Mouse (Mus musculus): ENCODE results near the gene Coq9. TPM values are rescaled to one million over a fixed set of nuclear protein-coding genes. Genes with fewer than 3 reads are reported as not detected.

Coq9 gene
- polyA plus RNA-seq, 1 experiment from 2014 or later: 80.4 TPM

DNA sequence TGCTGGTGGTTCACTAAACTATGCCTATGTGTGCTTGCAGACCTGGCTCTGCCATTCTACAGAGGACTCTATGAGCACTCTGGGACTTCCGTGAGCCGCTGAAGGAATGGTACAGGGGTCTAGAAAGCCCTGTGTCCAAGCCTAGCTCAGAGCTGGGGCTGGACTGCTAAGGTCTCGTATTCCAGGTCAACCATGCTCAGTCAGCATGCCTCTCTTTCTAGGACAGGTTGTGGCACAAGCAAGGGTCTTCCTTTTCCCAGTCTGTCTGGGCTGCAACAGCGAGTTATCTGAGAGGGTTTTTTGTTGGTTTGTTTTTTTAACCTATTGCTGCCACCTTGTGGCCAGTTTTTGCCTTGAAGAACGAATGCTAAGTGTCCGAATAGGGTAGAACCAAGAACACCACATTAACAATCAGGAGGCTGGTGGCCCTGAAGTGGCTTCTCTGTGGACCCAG is 25.4 kb upstream of the Coq9 start:
- no peak overlapping the region for H3K4me3 ChIP-seq (ENCODE audit: low read depth, low read length)
- no peak for ATAC-seq (ENCODE audit: insufficient number of reproducible peaks, insufficient read depth, low FRiP score, low read depth)
- 31% methylated on average over 6 of the region's 6 CpGs for WGBS

DNA sequence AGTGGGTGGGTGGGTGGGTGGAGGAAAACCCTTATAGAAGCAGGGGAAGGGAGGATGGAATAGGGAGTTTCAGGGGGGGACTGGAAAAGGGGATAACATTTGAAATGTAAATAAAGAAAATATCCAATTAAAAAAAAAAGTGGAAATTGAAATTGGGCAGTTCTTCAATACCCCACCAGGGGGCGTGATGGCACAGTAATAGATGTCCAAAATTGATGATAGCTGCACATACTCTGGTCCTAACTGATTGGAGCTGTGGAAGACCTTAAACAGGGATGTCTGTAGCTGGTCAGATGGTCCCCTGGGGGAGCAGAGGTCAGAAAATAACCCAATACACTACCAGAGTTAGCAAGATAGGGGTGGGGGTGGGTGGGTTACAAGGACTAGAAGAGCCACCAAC is 23.6 kb upstream of the Coq9 start:
- Histone ChIP-seq H3K36me3 (ENCODE audit: control insufficient read depth, insufficient read depth, low read length) (no peaks in the 10 kb centered on the region), H3K4me2 (replicated peaks; ENCODE audit: low read depth, low read length) (no peak overlapping the region), H3K4me1 (ENCODE audit: control insufficient read depth, insufficient read depth, low read length) (0 out of 2 replicates have a peak, but pooled peaks cover 3% of the 10 kb centered on the region), H3K27ac (ENCODE audit: low read length) (no peak overlapping the region), H3K9ac (replicated peaks; ENCODE audit: low read depth, low read length) (no peak overlapping the region), H3K27me3 (ENCODE audit: control insufficient read depth, insufficient read depth, low read length) (no peaks in the 10 kb centered on the region), H3K4me3 (ENCODE audit: low read depth, low read length) (no peak overlapping the region), H3K9me3 (ENCODE audit: control insufficient read depth, low read depth, low read length) (no peaks in the 10 kb centered on the region)
- 0% methylated on average over 1 of the region's 1 CpGs for WGBS
- ATAC-seq (ENCODE audit: insufficient number of reproducible peaks, insufficient read depth, low FRiP score, low read depth): no peak

More for the DNA sequence above, 25.4 kb upstream of the Coq9 start:
- no peak overlapping the region for H3K9ac ChIP-seq (replicated peaks; ENCODE audit: low read depth, low read length)
- no peak overlapping the region for H3K27ac ChIP-seq (ENCODE audit: low read length)
- no peak overlapping the region; the same call in 1 of the 2 replicates for H3K4me2 ChIP-seq (replicated peaks; ENCODE audit: low read depth, low read length)
- no peaks in the 10 kb centered on the region for H3K27me3 ChIP-seq (ENCODE audit: control insufficient read depth, insufficient read depth, low read length)
- no peaks in the 10 kb centered on the region for H3K36me3 ChIP-seq (ENCODE audit: control insufficient read depth, insufficient read depth, low read length)
- H3K9me3 ChIP-seq (ENCODE audit: control insufficient read depth, low read depth, low read length): no peaks in the 10 kb centered on the region
- 0 out of 2 replicates have a peak, but pooled peaks cover 3% of the 10 kb centered on the region for H3K4me1 ChIP-seq (ENCODE audit: control insufficient read depth, insufficient read depth, low read length)

DNA sequence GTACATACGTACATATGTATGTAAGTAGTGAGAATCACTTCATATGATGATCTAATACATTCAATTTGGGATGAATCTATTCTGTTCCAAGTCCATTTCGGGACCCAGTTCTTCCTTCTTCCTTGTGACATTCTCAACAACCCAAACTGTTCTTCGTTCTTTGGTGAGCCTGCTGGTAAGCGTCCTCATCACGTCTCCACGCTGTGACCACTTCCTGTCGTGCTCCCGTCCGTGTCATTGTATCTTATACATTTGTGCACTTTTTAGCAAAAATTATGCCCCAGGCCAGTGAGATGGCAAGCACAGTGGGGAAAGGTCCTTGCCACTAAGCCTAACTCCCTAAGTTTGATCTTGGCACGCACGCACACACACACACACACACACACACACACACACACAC is 20.2 kb upstream of the Coq9 start:
- H3K9ac ChIP-seq (replicated peaks; ENCODE audit: low read depth, low read length): no peak overlapping the region
- no peaks in the 10 kb centered on the region for H3K4me1 ChIP-seq (ENCODE audit: control insufficient read depth, insufficient read depth, low read length)
- 87% methylated on average over 11 of the region's 11 CpGs for WGBS
- H3K36me3 ChIP-seq (ENCODE audit: control insufficient read depth, insufficient read depth, low read length): peaks cover 8% of the 10 kb centered on the region; the same call in 1 of the 2 replicates
- no peak overlapping the region for H3K27ac ChIP-seq (ENCODE audit: low read length)
- no peak overlapping the region for H3K4me2 ChIP-seq (replicated peaks; ENCODE audit: low read depth, low read length)
- H3K27me3 ChIP-seq (ENCODE audit: control insufficient read depth, insufficient read depth, low read length): no peaks in the 10 kb centered on the region
- H3K4me3 ChIP-seq (ENCODE audit: low read depth, low read length): no peak overlapping the region
- ATAC-seq (ENCODE audit: insufficient number of reproducible peaks, insufficient read depth, low FRiP score, low read depth): no peak
- H3K9me3 ChIP-seq (ENCODE audit: control insufficient read depth, low read depth, low read length): no peaks in the 10 kb centered on the region

DNA sequence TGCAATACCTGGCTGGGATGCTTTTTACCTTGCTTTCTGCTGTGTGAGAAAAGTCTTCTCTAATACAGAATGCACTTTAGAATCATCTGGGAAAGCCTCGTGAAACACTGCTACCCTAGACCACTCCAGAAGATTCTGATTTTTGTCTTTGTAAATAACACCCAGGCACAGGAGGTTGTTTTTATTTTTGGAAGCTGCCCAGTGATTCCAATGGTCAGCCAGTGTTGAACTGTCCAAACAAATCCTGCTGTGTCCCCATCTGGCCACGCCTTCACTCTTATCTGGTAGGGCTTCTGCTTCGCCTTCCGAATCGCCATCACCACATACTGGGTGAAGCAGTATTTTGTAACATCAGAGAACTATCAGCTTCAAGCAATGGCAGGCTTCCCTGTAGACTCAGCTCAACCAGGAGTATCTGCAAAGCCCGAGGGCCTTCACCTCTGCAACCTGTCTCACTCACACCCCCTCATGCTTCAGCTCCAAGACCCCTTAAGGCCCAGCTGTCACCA is 18.4 kb upstream of the Coq9 start:
- ATAC-seq (ENCODE audit: insufficient number of reproducible peaks, insufficient read depth, low FRiP score, low read depth): no peak

DNA sequence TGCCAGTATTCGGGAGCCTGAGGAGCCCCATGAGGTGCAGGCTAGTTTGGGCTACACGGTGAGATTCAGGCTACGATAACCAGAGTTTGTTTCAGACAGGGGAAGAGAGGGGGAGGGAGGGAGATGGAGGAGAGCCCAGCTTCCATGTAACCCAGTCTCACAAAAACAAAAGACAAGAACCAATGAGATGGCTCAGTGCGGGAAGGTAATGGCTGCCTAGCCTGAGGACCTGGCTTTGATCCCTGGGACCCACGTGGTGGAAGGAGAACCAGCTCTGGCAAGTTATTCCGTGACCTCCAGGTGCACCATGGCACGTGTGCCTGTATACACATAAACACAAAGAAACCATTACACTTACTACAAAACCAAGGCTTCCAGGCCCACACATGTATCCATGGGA is 17.6 kb upstream of the Coq9 start:
- no peak overlapping the region for H3K27ac ChIP-seq (ENCODE audit: low read length)
- no peak overlapping the region for H3K4me3 ChIP-seq (ENCODE audit: low read depth, low read length)
- ATAC-seq (ENCODE audit: insufficient number of reproducible peaks, insufficient read depth, low FRiP score, low read depth): no peak
- no peak overlapping the region for H3K9ac ChIP-seq (replicated peaks; ENCODE audit: low read depth, low read length)
- no peaks in the 10 kb centered on the region for H3K27me3 ChIP-seq (ENCODE audit: control insufficient read depth, insufficient read depth, low read length)
- no peak overlapping the region for H3K4me2 ChIP-seq (replicated peaks; ENCODE audit: low read depth, low read length)
- H3K4me1 ChIP-seq (ENCODE audit: control insufficient read depth, insufficient read depth, low read length): no peaks in the 10 kb centered on the region
- 80% methylated on average over 7 of the region's 7 CpGs for WGBS
- no peaks in the 10 kb centered on the region for H3K9me3 ChIP-seq (ENCODE audit: control insufficient read depth, low read depth, low read length)
- H3K36me3 ChIP-seq (ENCODE audit: control insufficient read depth, insufficient read depth, low read length): peaks cover 31% of the 10 kb centered on the region

More for the DNA sequence above, 18.4 kb upstream of the Coq9 start:
- Histone ChIP-seq H3K27ac (ENCODE audit: low read length) (no peak overlapping the region), H3K9me3 (ENCODE audit: control insufficient read depth, low read depth, low read length) (no peaks in the 10 kb centered on the region), H3K27me3 (ENCODE audit: control insufficient read depth, insufficient read depth, low read length) (no peaks in the 10 kb centered on the region), H3K36me3 (ENCODE audit: control insufficient read depth, insufficient read depth, low read length) (peaks cover 24% of the 10 kb centered on the region), H3K9ac (replicated peaks; ENCODE audit: low read depth, low read length) (no peak overlapping the region), H3K4me3 (ENCODE audit: low read depth, low read length) (no peak overlapping the region), H3K4me1 (ENCODE audit: control insufficient read depth, insufficient read depth, low read length) (no peaks in the 10 kb centered on the region), H3K4me2 (replicated peaks; ENCODE audit: low read depth, low read length) (no peak overlapping the region)
- 71% methylated on average over 6 of the region's 6 CpGs for WGBS

DNA sequence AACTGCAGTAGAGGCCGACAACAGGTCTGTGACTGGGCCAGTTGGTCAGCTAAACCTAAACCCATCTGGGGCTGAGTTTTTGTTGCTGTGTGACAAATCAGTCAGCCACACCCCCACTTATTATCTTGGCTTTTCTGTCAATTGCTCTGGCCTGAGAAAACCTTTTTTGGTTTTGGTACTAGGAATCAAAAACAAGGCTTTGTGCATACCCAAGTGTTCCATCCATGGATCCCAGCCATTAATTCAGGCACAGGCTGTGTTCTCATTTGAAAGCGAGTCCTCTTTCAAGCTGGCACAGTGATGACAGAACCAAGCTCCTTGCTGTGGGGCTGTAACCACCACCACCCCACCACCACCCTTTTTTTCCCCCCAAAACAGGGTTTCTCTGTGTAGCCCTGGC is 16.7 kb upstream of the Coq9 start:
- 100% methylated on average over 2 of the region's 2 CpGs for WGBS
- H3K27me3 ChIP-seq (ENCODE audit: control insufficient read depth, insufficient read depth, low read length): no peaks in the 10 kb centered on the region
- H3K4me1 ChIP-seq (ENCODE audit: control insufficient read depth, insufficient read depth, low read length): no peaks in the 10 kb centered on the region
- H3K4me2 ChIP-seq (replicated peaks; ENCODE audit: low read depth, low read length): no peak overlapping the region
- H3K36me3 ChIP-seq (ENCODE audit: control insufficient read depth, insufficient read depth, low read length): peaks cover 39% of the 10 kb centered on the region
- no peak overlapping the region for H3K27ac ChIP-seq (ENCODE audit: low read length)
- no peaks in the 10 kb centered on the region for H3K9me3 ChIP-seq (ENCODE audit: control insufficient read depth, low read depth, low read length)
- H3K9ac ChIP-seq (replicated peaks; ENCODE audit: low read depth, low read length): no peak overlapping the region
- no peak overlapping the region for H3K4me3 ChIP-seq (ENCODE audit: low read depth, low read length)
- no peak for ATAC-seq (ENCODE audit: insufficient number of reproducible peaks, insufficient read depth, low FRiP score, low read depth)

DNA sequence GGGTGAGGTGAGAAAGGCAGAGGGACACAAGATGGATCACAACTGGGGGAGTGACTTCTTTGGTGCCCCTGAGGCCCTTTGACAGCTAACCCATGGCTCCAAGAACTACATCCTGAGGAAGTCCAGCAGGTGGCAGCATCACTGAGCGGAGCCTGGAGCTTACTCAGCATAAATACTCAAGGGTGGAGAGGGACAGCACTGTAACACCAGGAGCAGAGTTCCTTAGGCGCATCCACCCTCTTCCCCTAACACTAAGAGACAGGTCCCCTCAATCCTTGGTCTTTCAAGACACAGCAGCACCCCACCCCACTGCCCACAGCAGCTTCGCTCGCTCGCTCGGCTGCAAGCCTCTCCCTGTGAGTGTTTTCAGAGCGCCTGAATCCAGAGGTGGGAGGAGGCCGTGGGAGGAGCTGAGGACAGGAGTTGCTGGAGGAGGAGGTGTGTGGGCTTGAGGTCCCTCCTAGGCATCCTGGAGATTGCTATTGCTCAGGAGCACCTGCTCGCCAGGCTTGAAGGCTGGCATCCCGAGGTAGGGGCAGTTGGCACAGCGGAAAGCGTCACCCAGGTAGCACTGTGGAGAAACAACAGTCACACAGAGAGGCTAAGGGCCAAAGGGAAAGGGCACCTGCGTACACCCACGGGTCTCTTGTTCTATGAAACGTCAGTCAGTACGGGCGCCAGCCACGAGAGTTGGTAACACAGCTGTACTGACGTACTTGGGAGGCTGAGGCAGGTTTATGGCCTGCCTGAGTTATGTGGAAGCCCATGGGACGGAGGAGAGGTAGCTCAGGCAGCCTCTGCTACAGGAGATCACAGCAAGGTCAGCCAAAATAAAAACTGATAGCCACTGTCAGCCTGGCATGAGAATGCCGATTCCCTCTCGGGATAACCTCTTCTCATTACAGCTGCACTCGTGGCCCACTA is 15.2 kb upstream of the Coq9 start:
- Histone ChIP-seq H3K27me3 (ENCODE audit: control insufficient read depth, insufficient read depth, low read length) (no peaks in the 10 kb centered on the region), H3K4me2 (replicated peaks; ENCODE audit: low read depth, low read length) (no peak overlapping the region), H3K9me3 (ENCODE audit: control insufficient read depth, low read depth, low read length) (no peaks in the 10 kb centered on the region), H3K4me1 (ENCODE audit: control insufficient read depth, insufficient read depth, low read length) (no peaks in the 10 kb centered on the region), H3K27ac (ENCODE audit: low read length) (no peak overlapping the region), H3K4me3 (ENCODE audit: low read depth, low read length) (no peak overlapping the region), H3K36me3 (ENCODE audit: control insufficient read depth, insufficient read depth, low read length) (peaks cover 51% of the 10 kb centered on the region), H3K9ac (replicated peaks; ENCODE audit: low read depth, low read length) (no peak overlapping the region)
- peak; percentile 62; the same call in 1 of the 2 replicates for ATAC-seq (ENCODE audit: insufficient number of reproducible peaks, insufficient read depth, low FRiP score, low read depth)
- 78% methylated on average over 23 of the region's 23 CpGs for WGBS

DNA sequence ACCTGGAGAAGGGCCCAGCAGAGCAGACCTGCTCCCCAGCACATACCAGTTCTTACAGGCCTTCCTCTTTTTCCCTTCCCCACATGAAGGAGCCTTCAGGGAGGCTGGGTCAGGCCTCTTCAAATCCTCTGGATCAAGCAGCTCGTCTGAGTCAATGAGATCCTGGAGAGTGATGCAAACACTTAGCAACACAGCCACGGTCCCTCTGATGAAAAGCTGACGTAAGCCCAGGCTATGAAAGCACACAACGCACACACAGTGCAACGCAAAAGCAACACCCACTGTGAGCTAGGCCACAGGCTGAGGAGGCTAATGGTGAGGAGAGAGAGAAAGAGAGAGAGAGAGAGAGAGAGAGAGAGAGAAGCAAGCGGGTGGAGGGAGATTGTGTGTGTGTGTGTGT is 13.0 kb upstream of the Coq9 start:
- 88% methylated on average over 6 of the region's 6 CpGs for WGBS
- no peaks in the 10 kb centered on the region for H3K4me1 ChIP-seq (ENCODE audit: control insufficient read depth, insufficient read depth, low read length)
- H3K27ac ChIP-seq (ENCODE audit: low read length): no peak overlapping the region
- no peak for ATAC-seq (ENCODE audit: insufficient number of reproducible peaks, insufficient read depth, low FRiP score, low read depth)
- H3K4me2 ChIP-seq (replicated peaks; ENCODE audit: low read depth, low read length): no peak overlapping the region
- no peaks in the 10 kb centered on the region for H3K27me3 ChIP-seq (ENCODE audit: control insufficient read depth, insufficient read depth, low read length)
- no peak overlapping the region for H3K9ac ChIP-seq (replicated peaks; ENCODE audit: low read depth, low read length)
- no peak overlapping the region for H3K4me3 ChIP-seq (ENCODE audit: low read depth, low read length)
- peaks cover 60% of the 10 kb centered on the region for H3K36me3 ChIP-seq (ENCODE audit: control insufficient read depth, insufficient read depth, low read length)
- H3K9me3 ChIP-seq (ENCODE audit: control insufficient read depth, low read depth, low read length): no peaks in the 10 kb centered on the region
